Mouse (Mus musculus) forebrain, embryonic 11.5 days (tissue): Measurements from ENCODE around the gene Pbx1. TPM values are rescaled to one million over a fixed set of nuclear protein-coding genes. Genes with fewer than 3 reads are reported as not detected.

Experiments used
- ATAC-seq: fragments of 200-750 bp; cut with Nextera tagmentation; replicated peaks from 2 replicates; pipeline ENCODE4 v1.8.0; 2017; ENCODE audit warnings: moderate TSS enrichment; ENCODE audit not compliant: low FRiP score
- DNase-seq: peaks from one replicate; pipeline ENCODE4 v3.0.0-alpha.2; 2017; ENCODE audit warnings: low spot score
- H3K27ac ChIP-seq: fragments of 300-500 bp; sonication (generic); 2 replicates; pipeline ENCODE4 v1.5.1; 2014; ENCODE audit warnings: low read depth, low read length
- H3K27me3 ChIP-seq: fragments of 300-500 bp; sonication (generic); 2 replicates; pipeline ENCODE4 v1.6.1; 2014; ENCODE audit warnings: mild to moderate bottlenecking, low read length, mixed read lengths; ENCODE audit not compliant: control insufficient read depth, insufficient read depth
- H3K36me3 ChIP-seq: fragments of 300-500 bp; sonication (generic); 2 replicates; pipeline ENCODE4 v1.6.1; 2014; ENCODE audit warnings: mild to moderate bottlenecking, low read length, moderate library complexity, mixed read lengths; ENCODE audit not compliant: control insufficient read depth, insufficient read depth
- H3K4me1 ChIP-seq: fragments of 300-500 bp; sonication (generic); replicated peaks from 2 replicates; pipeline ENCODE4 v1.6.1; 2014; ENCODE audit warnings: low read length, mixed read lengths; ENCODE audit not compliant: control insufficient read depth, insufficient read depth
- H3K4me2 ChIP-seq: fragments of 300-500 bp; sonication (generic); 2 replicates; pipeline ENCODE4 v1.6.1; 2014; ENCODE audit warnings: low read depth, mild to moderate bottlenecking, low read length, moderate library complexity, mixed read lengths; ENCODE audit not compliant: severe bottlenecking
- H3K4me3 ChIP-seq: fragments of 300-500 bp; sonication (generic); 2 replicates; pipeline ENCODE4 v1.5.1; 2014; ENCODE audit warnings: low read depth, low read length
- H3K9ac ChIP-seq: fragments of 300-500 bp; sonication (generic); 2 replicates; pipeline ENCODE4 v1.6.1; 2014; ENCODE audit warnings: low read length
- H3K9me3 ChIP-seq: fragments of 300-500 bp; sonication (generic); 2 replicates; pipeline ENCODE4 v1.6.1; 2016; ENCODE audit warnings: low read length, mixed read lengths; ENCODE audit not compliant: control insufficient read depth
- WGBS: fragments of 180-500 bp; shearing (Covaris S2); extraction: QIAGEN DNeasy Blood & Tissue Kit; methylation state at CpG from one replicate; pipeline ENCODE4 v1.1.7; 2014; 5-methylcytosine and 5-hydroxymethylcytosine counted together
- polyA plus RNA-seq: library from polyadenylated mRNA; unstranded; fragments of >200 nt; fragmentation: Nextera tagmentation; extraction: Ambion mirVana; gene quantifications from 2 replicates; pipeline ENCODE4 v1.2.1, GENCODE M21; 2014

Pbx1 gene
- polyA plus RNA-seq, 1 experiment from 2014 or later: 51.1 TPM

DNA sequence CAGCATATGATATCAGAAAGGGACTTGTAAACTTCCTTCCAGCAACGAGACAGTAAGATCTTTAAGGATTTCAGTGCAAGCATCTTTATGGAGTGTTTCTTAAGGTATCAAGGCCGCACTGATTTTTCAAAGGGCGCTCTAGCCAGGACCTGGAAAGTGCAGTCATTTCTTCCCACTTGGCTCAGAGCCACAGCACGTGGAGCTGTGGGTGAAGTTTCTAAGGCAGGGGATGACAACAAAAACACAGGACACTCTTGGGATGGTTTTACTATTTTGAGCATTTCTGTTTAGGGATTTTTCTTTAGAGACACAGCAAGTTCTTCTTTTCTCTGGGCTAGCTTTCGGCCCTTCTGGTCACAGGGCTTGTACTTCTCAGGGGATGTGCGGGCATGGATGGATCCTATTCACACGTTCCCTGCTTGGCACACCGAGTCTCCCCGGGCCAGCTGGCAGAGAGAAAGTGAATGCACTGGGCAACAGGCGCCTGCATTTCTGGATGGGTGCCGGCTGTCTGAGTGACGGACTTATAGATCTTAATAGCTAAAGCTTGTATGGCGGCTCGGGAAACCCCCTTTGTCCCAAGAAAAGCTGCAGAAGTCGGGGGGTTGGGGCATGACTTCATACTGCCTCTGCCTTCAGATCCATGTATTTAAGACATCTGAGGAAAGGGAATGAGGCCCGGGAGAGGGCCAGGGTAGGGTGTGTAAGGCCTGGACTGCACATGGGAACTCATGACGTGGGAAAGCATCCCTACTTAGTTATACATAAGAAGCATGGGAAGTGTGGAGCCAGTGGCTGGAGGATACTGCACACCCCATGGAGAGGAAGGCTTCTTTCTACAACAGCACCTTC is 215.9 kb downstream of the Pbx1 start:
- Histone ChIP-seq H3K4me3 (no peak overlapping the region), H3K27ac (no peak overlapping the region), H3K4me2 (no peak overlapping the region), H3K4me1 (peaks cover 11% of the 10 kb centered on the region), H3K9me3 (no peaks in the 10 kb centered on the region), H3K36me3 (no peaks in the 10 kb centered on the region), H3K27me3 (no peaks in the 10 kb centered on the region), H3K9ac (no peak overlapping the region)
- no peak for ATAC-seq
- WGBS: 80% methylated on average over 17 of the region's 17 CpGs
- DNase-seq: no peak

DNA sequence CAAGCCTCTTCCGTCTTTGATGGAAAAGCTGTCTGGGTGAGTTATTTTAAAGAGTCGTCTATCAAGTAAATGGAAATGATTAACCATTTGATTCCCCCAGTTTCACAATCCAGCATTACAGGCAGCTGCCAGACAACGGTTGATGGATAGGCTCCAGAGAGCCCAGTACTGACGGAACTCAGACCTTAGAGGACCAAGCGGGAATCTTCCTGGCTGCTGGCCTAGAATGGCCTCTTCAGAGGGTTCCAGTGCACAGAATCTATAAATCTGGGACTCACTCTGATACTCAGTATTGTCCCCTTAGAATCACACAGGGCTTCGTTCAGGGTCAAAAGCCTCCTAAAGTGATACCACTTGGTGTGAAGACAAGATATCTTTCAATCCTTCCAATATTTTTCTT is 216.6 kb downstream of the Pbx1 start:
- no peak overlapping the region for H3K27ac ChIP-seq
- ATAC-seq (no peak), DNase-seq (no peak)
- no peak overlapping the region for H3K4me3 ChIP-seq
- no peak overlapping the region for H3K4me2 ChIP-seq
- H3K9me3 ChIP-seq: no peaks in the 10 kb centered on the region
- no peaks in the 10 kb centered on the region for H3K36me3 ChIP-seq
- WGBS: 81% methylated on average over 6 of the region's 6 CpGs
- peaks cover 9% of the 10 kb centered on the region for H3K4me1 ChIP-seq
- no peaks in the 10 kb centered on the region for H3K27me3 ChIP-seq
- H3K9ac ChIP-seq: no peak overlapping the region

DNA sequence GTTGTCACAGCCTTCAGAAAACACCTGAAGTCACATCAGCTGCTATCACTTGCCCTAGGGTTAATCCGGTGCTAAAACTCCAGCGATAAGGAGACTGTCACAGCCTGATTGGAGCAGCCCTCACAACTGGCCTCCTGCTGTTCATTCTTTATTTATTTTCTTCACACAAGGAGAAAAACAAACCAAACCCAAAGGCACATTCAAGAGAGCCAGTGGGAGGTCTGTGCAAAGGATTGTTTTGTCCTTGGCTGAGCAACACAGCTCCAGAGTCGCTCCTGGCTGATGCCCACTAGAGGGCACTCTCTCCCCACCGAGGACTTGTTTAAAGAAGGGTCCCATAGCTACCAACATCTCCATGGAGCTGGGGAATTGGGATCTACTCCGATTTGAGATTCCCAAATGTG is 218.0 kb downstream of the Pbx1 start:
- WGBS: 1% methylated on average over 5 of the region's 5 CpGs
- H3K9me3 ChIP-seq: no peaks in the 10 kb centered on the region
- ATAC-seq: peak; percentile 88
- no peak overlapping the region for H3K27ac ChIP-seq
- no peak overlapping the region for H3K4me3 ChIP-seq
- H3K4me1 ChIP-seq: peaks cover 7% of the 10 kb centered on the region
- no peaks in the 10 kb centered on the region for H3K27me3 ChIP-seq
- H3K36me3 ChIP-seq: no peaks in the 10 kb centered on the region
- peak; percentile 88 for DNase-seq
- no peak overlapping the region for H3K4me2 ChIP-seq
- no peak overlapping the region for H3K9ac ChIP-seq

DNA sequence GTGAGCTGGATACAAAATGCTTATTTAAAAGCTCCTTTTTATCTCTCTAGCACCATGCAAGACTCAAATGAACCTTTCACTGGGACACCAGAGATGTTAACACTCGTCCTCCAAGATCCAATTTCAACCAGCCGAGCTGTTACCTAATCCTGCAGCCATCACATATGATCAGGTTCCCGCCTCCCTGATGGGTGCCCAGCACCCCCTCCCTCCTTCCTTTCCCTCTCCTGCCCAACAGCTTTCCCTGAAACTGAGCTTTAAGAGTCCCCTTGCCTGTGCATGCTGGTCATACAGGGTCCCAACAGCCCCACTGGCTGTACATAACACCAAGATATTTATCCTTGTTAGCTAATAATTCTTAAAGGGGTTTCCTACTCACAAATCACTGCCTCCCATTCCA is 218.5 kb downstream of the Pbx1 start:
- Histone ChIP-seq H3K36me3 (no peaks in the 10 kb centered on the region), H3K27me3 (no peaks in the 10 kb centered on the region), H3K4me3 (no peak overlapping the region), H3K4me1 (peaks cover 7% of the 10 kb centered on the region), H3K4me2 (no peak overlapping the region), H3K9ac (no peak overlapping the region), H3K9me3 (no peaks in the 10 kb centered on the region), H3K27ac (no peak overlapping the region)
- DNase-seq: no peak
- WGBS: 8% methylated on average over 3 of the region's 3 CpGs
- ATAC-seq: peak; percentile 29; the same call in 1 of the 2 replicates

DNA sequence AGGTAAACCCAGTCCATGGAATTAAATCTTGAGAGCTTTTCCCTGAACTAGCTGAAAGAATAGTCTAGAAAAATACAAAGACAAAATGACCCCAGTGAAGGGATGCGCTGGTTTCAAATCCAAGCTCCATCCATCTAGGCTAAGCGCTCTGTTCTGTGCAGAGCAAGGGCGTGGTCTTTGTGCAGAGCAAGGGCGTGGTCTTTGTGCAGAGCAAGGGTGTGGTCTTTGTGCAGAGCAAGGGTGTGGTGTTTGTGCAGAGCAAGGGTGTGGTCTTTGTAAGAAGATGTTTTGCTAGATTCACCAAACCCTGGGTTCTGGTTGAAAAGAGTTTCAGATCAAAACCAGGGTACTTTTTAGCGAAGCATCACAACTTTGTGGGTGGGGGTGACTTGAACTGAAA is 221.7 kb downstream of the Pbx1 start:
- ATAC-seq (no peak), DNase-seq (no peak)
- H3K27ac ChIP-seq: no peak overlapping the region
- H3K4me1 ChIP-seq: peaks cover 7% of the 10 kb centered on the region
- H3K9ac ChIP-seq: no peak overlapping the region
- no peaks in the 10 kb centered on the region; the same call in 1 of the 2 replicates for H3K36me3 ChIP-seq
- no peaks in the 10 kb centered on the region for H3K27me3 ChIP-seq
- WGBS: 93% methylated on average over 5 of the region's 5 CpGs
- no peak overlapping the region for H3K4me3 ChIP-seq
- no peak overlapping the region for H3K4me2 ChIP-seq
- H3K9me3 ChIP-seq: no peaks in the 10 kb centered on the region

DNA sequence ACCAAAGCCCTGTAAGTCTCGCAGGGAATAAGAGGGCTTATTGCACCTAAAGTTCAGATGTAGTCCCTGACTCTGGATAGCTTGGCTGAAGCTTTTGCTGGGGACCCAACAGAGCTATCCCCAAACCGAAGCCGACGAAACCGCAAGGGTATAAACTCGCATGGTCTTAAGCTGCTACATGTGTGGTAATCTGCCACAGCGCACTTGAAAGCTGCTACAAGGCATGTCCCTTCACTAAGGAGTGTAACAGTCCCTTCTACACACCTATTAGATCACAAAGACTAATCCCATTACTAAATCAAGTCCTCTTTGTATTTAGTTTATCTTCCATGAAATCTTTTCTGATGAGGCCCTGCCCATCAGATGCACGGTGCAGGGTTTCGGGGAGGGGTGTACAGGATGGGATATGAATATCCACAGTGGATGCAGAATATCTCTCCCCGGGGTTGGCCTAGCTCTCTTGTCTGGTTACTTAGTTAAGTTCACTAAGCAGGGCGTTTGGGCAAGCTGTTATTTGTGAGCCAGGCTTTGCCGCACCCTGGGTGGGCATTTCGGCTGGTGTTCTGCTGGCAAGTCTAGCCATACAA is 231.4 kb downstream of the Pbx1 start:
- no peak for DNase-seq
- no peaks in the 10 kb centered on the region for H3K4me1 ChIP-seq
- no peak overlapping the region for H3K4me2 ChIP-seq
- no peak for ATAC-seq
- H3K36me3 ChIP-seq: no peaks in the 10 kb centered on the region; the same call in 1 of the 2 replicates
- H3K27ac ChIP-seq: no peak overlapping the region
- H3K9ac ChIP-seq: no peak overlapping the region
- H3K9me3 ChIP-seq: no peaks in the 10 kb centered on the region
- 63% methylated on average over 13 of the region's 13 CpGs for WGBS
- H3K4me3 ChIP-seq: no peak overlapping the region
- H3K27me3 ChIP-seq: no peaks in the 10 kb centered on the region

DNA sequence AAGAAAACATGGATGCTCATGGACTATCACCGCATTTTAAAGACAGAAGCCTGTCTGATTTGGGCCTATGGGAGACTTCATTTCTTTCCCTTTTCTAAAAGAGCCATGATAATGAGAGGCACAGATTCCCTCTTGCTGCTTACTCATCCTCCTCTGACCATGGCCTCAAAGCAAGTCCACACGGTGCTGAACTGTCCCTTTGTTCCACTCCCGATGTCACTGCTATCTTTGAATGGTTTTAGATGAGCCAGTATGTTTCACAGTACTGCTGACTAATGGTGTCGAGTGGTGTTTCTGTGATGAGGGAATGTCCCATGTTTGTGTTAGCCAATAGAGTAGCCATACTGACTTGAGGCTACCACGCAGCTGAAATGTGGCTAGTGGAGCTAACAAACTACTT is 233.8 kb downstream of the Pbx1 start:
- 88% methylated on average over 5 of the region's 5 CpGs for WGBS

DNA sequence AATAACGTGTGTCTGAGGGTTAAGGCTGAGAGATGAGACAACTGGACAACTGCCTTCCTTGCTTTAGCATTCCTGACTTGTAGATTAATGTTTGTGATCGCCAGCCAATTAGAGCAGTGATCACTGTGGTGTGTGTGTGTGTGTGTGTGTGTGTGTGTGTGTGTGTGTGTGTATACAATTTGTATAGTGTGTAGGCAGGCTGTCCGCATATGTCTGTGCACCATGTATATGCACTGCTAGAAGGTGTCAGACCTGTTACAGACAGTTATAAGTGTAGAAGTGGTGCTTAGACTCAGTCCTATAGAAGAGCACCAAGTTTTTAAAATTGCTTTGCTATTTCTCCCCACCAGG is 234.2 kb downstream of the Pbx1 start:
- no peak for ATAC-seq
- H3K9me3 ChIP-seq: no peaks in the 10 kb centered on the region
- H3K36me3 ChIP-seq: no peaks in the 10 kb centered on the region; the same call in 1 of the 2 replicates
- H3K27ac ChIP-seq: no peak overlapping the region
- no peak overlapping the region for H3K4me3 ChIP-seq
- no peaks in the 10 kb centered on the region for H3K27me3 ChIP-seq
- no peak overlapping the region for H3K4me2 ChIP-seq
- H3K9ac ChIP-seq: no peak overlapping the region
- no peak for DNase-seq
- WGBS: 95% methylated on average over 3 of the region's 3 CpGs
- H3K4me1 ChIP-seq: no peaks in the 10 kb centered on the region

More for the DNA sequence above, 233.8 kb downstream of the Pbx1 start:
- ATAC-seq (no peak), DNase-seq (no peak)
- no peak overlapping the region for H3K9ac ChIP-seq
- H3K4me2 ChIP-seq: no peak overlapping the region
- no peaks in the 10 kb centered on the region for H3K4me1 ChIP-seq
- no peak overlapping the region for H3K27ac ChIP-seq
- no peaks in the 10 kb centered on the region for H3K27me3 ChIP-seq
- no peaks in the 10 kb centered on the region; the same call in 1 of the 2 replicates for H3K36me3 ChIP-seq
- H3K4me3 ChIP-seq: no peak overlapping the region
- no peaks in the 10 kb centered on the region for H3K9me3 ChIP-seq
